Mouse (Mus musculus) spleen, adult 18-20 months (tissue): ENCODE measurements around the gene Rpl5.
"Not testable (repeated sequence)": the region's sequence is repeated elsewhere in the genome, so short reads cannot be mapped to it uniquely, and the experiment has no call there.

Experiments
- DNase-seq, 2 experiments: peaks; one replicate each; pipeline ENCODE4 v3.0.0; 2022; ENCODE audit warnings: mixed read lengths in 2 of 2

The Rpl5 gene

DNA sequence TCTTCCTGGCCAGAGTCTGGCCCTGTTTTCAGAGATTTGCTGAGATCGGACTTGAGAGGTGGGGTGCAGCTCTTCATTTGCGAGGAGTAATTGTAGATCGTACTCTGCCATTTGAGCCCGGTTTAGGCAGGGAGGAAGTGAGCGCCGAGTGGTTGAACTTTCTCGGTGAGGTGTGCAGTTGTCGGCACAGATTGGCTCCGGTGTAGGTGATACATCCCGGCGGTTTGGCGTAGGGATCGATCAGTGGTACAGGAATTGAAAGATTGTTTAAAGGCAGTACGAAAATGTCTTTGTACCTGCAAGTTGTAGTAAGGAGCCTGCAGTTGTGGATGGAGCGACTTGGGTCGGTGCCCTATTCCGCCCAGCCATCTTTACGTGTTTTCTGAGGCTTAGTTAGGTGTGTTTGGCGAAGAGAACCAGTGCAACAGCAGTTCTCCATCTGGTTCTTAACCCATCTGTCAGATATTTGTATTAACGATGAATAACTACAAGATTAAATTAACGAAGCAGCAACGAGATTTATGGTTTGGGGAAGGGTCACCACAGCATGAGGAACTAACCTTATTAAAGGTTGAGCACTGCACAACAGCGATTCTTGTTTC is 813 bp downstream of the Rpl5 start:
- no peak for DNase-seq

DNA sequence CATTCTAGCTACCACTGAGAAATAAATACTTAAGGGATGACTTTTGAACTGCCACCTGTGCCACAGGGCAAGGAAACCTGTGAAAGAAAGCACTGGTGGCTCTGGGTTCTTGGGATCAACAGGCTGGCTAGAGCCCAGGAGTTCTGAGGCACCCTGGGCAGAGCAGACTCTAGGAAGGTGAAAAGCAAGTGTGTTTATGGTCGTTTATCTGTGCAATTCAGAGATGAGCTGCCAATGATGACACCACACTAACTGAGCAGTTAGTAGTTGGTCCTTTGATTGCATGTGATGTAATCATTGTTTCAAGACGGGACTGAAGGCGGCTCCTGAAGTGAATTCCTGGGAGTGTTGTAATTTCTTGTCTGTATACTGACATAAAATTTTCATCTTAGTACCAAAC is 4.0 kb downstream of the Rpl5 start:
- no peak for DNase-seq

DNA sequence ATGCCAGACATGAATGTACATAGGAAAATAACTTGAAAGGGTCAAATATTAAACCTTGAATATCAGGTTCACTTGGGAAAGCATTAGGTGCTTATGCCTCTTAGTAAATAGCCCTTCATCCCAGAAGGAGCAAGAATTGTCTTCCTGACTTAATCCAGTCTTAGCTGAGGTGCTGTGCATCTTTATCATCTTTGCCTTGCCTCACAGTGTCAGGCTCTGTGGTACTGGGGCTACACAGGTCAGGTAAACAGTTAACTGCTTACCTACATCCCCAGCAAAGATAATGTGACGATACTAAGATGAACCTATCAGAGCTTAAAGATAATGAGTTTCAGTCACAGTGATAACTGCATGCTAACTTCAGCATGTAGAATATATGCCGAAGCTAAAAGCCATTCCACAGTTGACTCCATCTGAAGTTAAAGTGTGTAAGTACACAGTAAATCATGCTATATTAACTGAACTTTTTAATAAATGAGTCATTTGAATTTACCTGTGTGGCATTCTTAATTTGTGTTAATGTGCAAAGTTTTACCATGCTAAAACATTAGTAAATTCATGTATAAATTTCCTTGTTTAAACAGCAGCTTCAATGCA is 8.3 kb downstream of the Rpl5 start:
- no peak for DNase-seq

DNA sequence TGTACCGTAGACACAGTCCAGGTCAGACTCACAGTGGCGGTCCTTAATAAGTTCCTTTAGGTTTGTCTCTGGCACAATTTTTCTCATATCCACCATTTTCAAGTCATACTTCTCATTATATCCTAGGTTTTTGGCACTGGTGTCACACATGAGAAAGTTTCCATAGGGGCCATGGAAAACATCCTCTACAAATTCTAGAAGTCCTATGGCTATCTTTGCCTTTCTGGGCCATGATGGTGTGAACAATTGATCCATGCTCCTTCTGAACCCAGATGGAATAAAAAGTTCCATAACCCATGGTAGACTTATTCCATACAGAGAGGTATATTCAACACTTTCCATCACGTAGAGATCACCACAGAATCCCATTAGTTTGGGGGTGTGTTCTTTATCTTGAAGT is 9.4 kb downstream of the Rpl5 start:
- no peak for DNase-seq

DNA sequence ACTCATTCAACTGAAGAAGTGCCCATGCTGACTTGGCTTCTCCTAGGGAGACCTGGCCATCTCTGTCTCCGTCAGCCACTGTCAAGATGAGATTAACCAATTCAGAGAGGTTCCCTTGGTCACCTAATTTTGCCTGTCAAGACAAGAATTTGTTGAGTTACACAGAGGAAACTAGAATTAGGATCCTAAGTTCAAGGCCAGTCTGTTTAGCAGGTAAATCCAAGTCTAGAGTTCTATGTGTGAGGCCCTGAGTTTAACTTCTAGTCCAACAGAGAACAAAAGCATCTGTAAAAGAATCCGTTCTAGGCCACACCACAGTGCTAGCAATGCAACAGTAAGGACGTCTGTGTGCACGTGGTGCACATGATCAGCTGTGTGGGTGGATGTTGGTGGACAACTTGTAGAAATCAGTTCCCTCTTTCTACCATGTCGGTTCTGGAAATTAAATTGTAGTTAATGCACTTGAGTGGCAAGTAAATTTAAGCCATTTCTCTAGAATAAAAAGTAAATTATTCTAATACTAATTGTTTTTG is 9.8 kb downstream of the Rpl5 start:
- DNase-seq: no peak

DNA sequence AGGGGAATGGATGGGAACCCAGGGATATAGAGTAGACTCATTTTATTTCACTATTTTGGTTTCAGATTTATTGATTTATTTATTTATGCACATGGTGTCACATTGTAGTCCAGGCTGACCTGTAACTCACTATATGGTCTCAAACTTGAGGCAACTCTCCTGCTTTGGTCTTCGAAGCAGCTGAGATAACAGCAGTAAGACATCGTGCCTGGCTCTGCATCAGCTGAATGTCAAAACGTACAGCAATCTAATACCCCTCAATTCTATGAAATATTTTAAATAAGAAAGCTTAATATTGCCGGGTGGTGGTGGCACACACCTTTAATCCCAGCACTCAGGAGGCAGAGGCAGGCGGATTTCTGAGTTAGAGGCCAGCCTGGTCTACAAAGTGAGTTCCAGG is 10.7 kb downstream of the Rpl5 start:
- DNase-seq: no peak

DNA sequence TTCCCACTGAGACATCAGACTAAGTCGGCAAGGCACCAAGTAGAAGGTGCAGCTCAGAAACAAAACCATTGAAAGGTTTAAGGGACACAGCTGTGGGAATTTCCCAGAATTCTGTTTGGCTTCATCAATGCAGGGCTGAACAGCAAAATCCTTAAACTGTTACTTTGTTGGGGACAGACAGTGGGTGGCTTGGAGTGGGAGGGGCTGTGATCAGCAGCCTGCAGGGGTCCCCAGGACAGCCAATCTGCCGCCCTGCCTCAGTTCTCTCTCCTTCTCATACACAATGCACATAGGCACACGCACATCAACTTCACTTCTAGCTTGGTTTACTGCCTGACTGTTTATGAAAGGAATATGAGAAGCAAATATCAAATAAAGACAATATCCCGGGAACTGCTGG is 15.0 kb downstream of the Rpl5 start:
- DNase-seq: no peak

DNA sequence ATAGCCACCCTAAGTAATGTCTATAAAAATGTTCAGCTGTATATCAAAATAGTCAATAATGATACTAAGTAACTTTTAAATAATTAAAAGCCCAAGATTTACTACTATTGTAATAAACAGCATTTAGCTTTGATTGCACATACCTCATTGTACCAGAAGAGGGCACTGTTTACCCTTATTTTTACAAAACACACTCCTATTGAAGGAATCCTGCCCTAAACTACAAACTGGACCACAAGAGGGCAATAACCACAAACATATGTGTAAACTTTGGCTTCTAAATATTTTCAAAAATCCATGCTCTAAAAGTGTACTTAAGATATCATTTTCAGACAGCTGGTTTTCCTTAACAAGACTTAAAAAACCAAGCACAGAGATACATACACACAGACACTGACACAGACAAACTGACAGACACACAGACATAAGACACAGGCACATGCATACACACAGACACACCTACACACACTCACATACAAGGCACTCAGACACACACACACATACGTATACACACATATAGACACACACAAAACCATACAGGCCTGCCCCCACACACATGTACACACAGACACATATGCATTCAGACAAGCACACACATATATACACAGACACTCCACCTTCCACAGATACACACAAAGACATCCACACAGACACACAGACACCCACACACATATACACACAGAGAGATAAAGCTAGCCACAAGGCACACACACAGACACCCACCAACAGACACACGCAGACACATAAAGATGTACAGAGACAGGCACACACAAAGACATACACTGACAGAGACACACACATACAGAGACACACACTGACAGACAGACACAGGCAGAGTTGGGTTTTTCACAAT is 21.3 kb downstream of the Rpl5 start:
- no peak for DNase-seq

DNA sequence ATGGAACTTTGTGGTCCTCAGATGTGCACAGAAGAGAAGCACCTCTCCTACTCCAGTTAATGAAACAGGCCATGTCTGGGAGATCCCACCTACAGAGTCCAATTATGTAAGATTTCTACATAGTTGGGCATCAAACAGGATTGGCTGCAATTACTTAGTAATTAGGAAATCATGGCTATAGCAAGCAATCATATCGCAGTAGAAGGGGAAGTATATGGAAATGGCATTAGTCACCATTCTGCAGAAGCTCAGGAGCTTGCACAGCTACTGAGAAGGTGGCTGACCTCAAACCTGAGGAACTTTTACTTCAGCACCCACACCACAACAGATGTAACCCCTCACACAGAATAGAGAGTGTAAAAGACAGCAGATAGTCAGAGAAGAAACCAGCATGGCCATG is 22.5 kb downstream of the Rpl5 start:
- DNase-seq: no peak

DNA sequence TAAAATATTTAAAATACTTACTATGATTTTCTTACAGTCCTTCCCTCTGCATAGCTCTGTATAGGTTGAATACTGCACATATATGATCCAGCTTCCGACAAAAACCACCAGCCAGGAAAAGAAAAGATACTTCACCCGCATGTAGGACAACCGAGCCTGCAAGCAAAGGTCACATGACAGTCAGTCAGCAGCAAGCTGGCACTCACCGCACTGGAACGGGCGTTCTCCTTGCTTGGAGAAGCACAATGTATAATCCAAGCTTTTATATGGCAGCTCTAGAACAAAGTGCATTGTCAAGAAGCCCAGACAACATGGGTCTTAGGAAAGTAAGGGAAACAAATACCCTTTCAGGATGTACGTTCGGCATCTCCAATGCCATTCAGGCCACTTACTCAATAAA is 24.3 kb downstream of the Rpl5 start:
- DNase-seq: no peak

DNA sequence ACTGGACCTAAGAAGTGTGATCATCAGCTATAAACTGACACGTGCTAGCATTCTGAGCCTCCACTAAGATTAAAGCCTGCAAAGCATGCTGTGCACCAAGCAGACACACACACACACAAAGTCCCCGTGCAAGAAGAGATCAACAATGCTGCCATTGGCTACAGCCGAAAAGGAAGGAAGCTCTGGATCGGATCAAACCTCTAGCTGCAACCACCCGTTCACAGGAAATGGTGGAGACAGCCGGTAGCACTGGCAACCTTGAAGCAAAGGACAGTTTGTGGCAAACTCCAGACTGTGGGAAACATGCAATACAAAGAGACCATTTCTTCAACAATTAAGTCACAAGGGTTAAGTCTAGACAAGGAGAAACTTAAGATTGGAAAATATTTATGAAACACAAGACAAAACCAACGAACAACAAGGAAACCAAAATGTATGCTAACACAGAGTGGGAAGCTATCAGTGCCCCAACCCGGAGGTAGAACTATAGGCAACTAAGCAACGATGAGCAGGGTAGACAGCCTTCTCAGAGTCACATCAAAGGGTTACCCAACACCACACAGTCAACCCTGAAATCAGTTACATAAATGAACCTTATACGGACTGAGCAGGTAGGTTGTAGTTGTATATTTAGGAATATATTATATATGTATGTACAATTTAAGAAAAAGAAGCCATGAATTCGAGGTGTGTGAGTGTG is 26.4 kb downstream of the Rpl5 start:
- DNase-seq: peak in 1 of 2 experiments; percentile 39

DNA sequence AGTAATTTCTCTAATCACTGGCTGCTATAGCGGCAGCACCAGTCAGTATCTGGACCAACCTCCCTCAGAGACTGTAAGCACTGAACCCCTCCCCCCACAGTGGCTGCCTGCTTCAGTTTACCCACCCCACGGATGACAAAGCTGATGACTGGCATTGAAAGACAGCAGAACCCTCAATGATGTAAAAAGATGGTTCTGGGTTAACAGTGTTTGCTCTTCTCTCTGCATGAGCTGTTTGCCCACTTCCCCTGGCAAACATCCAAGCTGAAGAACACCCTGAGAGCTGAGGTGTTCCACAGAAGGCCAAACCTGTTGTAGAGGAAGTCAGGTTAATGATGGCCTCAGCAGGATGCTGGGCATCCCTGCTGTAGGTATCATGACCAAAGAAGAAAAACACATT is 32.3 kb downstream of the Rpl5 start:
- peak; percentile 55 for DNase-seq

DNA sequence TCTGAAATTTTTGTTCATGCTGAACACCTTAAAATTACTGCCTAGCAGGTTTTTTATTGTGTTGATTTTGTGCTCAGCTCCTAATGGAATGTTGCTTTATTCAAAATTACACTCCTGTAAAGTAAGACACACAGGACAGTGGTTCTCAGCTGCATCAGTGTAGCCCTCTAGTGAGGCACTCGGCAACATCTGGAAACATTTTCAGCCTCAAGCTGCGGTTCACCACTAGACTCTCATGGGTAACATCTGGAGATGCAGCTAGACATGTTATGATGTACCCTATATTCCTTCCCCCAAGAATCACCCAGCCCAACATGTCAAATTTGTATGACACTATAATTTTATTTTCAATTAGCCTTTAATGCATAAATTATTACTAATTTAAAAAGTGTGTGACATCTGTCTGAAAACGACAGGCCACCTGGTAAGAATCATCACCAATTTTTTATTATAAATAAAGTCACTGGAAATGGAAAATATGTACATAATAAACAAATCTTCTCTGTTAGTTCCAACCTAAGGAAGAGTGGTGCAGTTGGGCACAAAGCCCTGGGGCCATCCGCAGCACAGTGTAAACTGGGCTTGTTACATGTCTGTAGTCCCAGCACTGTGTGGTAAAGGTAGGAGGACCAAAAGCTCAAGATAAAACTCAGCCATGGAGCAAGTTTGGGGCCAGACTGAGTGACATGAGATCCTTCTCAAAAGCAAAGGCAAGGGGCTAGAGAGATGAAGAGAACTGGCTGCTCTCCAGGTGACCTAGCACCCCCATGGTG is 33.1 kb downstream of the Rpl5 start:
- DNase-seq: no peak

DNA sequence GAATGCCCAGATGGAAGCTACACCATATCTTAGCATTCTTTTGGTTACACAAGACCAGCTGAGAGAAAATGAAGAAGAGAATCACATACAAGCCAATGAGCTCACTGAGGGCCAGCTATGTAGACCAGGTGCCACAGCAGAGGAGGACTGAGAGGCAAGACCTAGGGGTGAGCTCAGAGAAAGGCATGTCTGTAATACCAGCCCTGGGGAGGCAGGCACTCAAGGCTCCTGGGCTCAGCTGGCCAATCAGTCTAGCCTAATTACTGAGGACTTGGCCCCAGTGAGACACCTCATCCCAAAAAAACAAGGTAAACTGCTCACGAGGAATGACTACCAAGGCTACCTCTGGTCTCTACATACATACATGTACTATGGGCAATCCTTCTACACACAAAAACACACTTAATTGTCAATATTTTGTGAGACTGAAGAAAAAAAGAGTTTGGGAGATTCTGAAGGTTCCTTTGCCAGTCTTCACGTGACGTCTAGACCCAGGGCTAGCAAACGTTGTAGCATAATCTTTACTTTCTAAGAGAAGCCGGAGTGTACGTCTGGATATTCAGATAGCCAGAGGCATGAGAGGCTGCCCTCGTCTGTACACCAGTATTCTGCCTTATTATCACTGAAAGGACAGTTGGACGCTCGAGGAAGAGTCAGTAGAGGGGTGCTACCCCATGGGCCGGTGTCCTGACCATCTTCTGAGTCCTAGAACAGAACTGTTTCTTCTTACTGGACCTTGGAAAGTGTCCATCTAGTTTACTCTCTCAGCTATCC is 34.7 kb downstream of the Rpl5 start:
- DNase-seq: no peak

DNA sequence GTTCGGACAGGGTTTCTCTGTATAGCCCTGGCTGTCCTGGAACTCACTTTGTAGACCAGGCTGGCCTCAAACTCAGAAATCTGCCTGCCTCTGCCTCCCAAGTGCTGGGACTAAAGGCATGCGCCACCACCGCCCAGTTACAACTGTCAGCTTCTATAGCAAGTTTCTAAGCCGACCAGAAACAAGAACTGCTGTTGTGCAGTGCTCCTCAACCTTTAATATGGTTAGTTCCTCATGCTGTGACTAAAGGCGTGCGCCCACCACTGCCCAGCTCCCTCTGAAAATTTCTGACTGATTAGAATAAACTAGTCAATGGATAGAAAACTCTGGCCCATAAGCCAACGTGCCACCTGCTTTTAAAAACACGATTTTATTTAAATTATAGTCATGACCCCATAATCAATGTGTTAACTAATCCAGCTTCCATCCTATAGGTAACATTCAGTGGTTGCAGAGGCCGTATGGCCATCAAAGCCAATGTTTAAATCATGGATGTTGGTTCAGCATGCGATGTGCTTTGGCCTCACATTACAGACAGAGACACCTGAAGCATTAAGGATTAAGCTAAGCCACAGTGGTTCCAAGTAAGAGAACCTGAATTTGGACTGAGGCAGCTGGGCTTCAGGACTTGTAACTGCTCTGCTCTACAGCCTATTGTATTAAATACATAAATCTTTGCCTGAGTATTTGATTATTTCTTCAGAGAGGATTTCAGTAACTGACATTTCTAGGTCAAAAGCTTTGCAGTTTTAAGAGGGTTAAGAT is 36.5 kb downstream of the Rpl5 start:
- DNase-seq: no peak

DNA sequence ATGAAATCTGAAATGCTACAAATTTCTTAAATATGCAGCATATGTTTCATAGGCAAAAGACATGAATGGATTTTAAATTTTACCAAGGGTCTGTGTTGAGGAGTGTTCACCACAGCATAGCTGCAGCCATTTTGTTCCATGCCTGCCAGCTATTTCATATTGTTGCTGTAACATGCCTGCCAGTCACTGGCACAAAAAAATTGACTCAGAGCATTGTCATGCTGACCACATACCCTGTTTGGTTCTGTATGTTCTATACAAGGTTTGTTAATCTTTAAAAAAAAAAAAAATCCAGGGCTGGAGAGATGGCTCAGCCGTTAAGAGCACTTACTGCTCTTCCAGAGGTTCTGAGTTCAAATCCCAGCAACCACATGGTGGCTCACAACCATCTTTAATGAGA is 38.2 kb downstream of the Rpl5 start:
- DNase-seq: not testable (repeated sequence)

DNA sequence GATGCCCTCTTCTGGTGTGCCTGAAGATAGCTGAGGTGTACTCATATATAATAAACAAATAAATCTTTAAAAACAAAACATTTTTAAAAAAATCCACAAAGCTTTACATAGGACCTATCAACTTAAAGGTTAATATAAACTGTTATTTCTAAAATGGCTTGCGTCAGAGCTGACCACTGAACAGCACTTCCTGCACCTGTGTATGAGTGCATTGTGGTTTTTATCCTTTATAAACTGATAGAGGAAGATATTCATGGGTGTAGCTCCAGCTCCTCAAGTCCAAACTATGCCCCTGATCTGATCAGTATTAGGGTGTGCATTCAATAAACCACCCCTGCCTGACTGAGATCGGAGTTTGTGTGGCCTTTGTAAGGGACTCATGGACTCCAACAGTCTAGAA is 38.6 kb downstream of the Rpl5 start:
- DNase-seq: no peak

DNA sequence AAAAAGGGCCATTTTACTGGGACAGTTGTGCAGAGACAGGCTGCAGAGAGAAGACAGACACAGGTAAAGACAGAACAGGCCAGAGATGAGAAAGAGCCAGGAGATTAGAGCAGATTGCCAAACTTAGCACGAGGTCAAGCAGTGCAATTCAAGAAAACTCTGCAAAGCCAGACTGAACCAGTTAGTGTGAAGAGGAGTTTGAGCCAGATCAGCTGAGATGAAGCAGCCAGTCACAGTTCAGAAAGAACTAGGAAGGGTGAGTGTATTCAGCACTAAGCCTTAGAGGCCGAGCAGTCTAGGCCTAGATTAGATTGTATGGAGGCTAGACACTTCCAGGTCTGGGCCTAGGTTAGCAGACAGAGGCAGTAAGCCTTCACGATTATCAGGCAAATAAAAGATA is 39.4 kb downstream of the Rpl5 start:
- DNase-seq: no peak

DNA sequence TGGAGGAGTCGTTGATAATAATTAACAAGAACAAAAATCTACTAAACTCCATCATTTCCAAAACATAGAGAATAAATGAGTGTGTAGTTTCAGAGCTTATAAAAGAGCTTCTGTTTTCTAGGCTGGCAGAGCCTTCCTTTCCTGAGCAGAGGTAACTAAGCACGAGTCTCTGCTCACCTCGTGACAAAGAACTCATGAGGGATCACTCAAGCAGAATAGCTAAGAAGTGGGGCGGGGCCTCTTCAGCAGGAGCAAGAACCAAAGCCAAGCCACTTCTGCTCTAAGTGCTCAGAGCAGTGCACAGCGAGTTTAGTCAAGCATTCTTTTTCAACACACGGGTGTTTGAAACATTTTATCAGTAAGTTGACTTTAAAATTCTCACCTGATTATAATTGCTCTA is 40.9 kb downstream of the Rpl5 start:
- DNase-seq: peak; percentile 54 to 56

DNA sequence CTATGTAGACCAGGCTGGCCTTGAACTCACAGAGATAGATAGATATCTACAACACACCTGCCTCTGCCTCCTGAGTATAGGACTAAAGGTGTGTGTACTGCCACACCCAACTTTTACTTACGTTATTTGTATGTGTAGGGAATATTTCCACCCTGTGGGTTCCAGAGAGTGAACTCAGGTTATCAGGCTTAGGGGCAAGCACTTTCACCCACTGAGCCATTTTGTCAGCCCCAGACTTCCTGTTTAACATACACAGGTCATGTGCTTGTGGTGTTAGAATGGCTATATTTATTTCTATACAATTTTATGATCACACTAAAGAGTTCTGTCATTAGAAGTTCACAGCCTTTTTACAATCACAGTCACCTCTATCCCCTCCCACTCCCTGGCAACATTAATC is 42.6 kb downstream of the Rpl5 start:
- DNase-seq: no peak

DNA sequence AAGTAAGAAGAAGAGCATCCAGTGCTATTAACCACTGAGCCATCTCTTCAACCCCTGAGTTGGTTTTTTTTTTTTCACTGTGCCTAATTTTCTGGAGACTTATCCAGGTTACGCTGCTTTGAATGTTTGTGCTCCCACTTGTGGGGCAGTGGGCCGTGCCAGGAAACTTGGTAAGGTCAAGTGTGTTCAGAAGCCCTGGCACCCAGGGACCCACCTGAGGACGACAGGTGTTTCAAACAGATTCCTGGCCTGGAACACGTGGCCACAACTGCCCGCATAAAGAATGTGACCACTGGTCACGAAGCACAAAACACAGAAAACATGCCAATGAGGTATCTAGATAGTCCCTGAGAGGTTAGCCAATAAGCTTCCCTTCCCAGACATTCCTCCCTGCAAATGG is 43.2 kb downstream of the Rpl5 start:
- DNase-seq: no peak
